ENCODE assay signal across 8 mouse cellular contexts in genomic region chr7:98834711-98835321, GRCm38 (mm10). TPM values are rescaled to one million over a fixed set of nuclear protein-coding genes. Genes with fewer than 3 reads are reported as not detected.
DNase-seq lines count a peak whose midpoint lies in the region; ATAC-seq and TF ChIP-seq lines count a peak whose summit lies in the region.

TSS of gene Wnt11 (plus strand) at chr7:98835112.

- peak within 1 kb of the TSS; percentile 63 for H3K4me3 ChIP-seq in kidney, embryonic 14.5 days (ENCODE audit: low read length)
- H3K4me3 ChIP-seq in bone marrow macrophage, adult 2 months (ENCODE audit: insufficient read depth, low read length) = peak within 1 kb of the TSS; percentile 23; the same call in 1 of the 2 replicates
- H3K4me3 ChIP-seq in intestine, postnatal 0 days (ENCODE audit: low read depth, low read length) = peak within 1 kb of the TSS; percentile 52

- H3K9me3 ChIP-seq in kidney, embryonic 14.5 days (ENCODE audit: control insufficient read depth, low read length) = no peaks in the 10 kb centered on the region
- no peaks in the 10 kb centered on the region for H3K9me3 ChIP-seq in intestine, postnatal 0 days (ENCODE audit: control insufficient read depth)

- H3K9ac ChIP-seq in kidney, embryonic 14.5 days (ENCODE audit: low read depth, low read length) = peak within 1 kb of the TSS; percentile 74
- peak within 1 kb of the TSS; percentile 34 for H3K9ac ChIP-seq in intestine, postnatal 0 days (ENCODE audit: low read depth, low read length)

- ATAC-seq in kidney, embryonic 14.5 days (ENCODE audit: low FRiP score, low TSS enrichment) = no peak
- ATAC-seq in intestine, postnatal 0 days = no peak
- no peak for ATAC-seq in inflammation-experienced regulatory T-cells, adult 6 months

- no peak for TF ChIP-seq POLR2A in bone marrow macrophage, adult 2 months (IDR thresholded peaks at IDR 0.05; ENCODE audit: borderline replicate concordance, low read depth, low read length)

- no peak for DNase-seq in kidney, adult 8-10 months
- DNase-seq in gastrocnemius, postnatal 25 days = peak; percentile 51
- DNase-seq in lung, postnatal 36 days = peak; percentile 37
- DNase-seq in urinary bladder, adult 2 months (ENCODE audit: low spot score) = peak; percentile 51

- peaks cover 18% of the 10 kb centered on the region for H3K4me1 ChIP-seq in kidney, embryonic 14.5 days (ENCODE audit: control insufficient read depth, insufficient read depth, low read length)
- H3K4me1 ChIP-seq in bone marrow macrophage, adult 2 months (ENCODE audit: control insufficient read depth, insufficient read depth, low read length) = 0 out of 2 replicates have a peak, but pooled peaks cover 2% of the 10 kb centered on the region
- H3K4me1 ChIP-seq in intestine, postnatal 0 days (replicated peaks; ENCODE audit: control insufficient read depth, insufficient read depth, low read length) = peaks cover 21% of the 10 kb centered on the region

- under 1% methylated on average over 66 of the region's 66 CpGs for WGBS in kidney, embryonic 14.5 days
- WGBS in intestine, postnatal 0 days = under 1% methylated on average over 66 of the region's 66 CpGs

- no peak within 1 kb of the TSS for H3K27ac ChIP-seq in kidney, embryonic 14.5 days (ENCODE audit: low read depth, low read length)
- no peak within 1 kb of the TSS for H3K27ac ChIP-seq in bone marrow macrophage, adult 2 months (ENCODE audit: insufficient read depth, low read depth, low read length)
- H3K27ac ChIP-seq in intestine, postnatal 0 days (ENCODE audit: low read depth, low read length) = no peak within 1 kb of the TSS

- H3K4me2 ChIP-seq in kidney, embryonic 14.5 days (replicated peaks; ENCODE audit: low read depth, low read length) = peak within 1 kb of the TSS; percentile 97
- peak within 1 kb of the TSS; percentile 93 for H3K4me2 ChIP-seq in intestine, postnatal 0 days (replicated peaks; ENCODE audit: low read depth)

- TF ChIP-seq CTCF in bone marrow macrophage, adult 2 months (IDR thresholded peaks at IDR 0.05; ENCODE audit: low read depth, low read length) = no peak
- TF ChIP-seq CTCF in intestine, postnatal 0 days (IDR thresholded peaks at IDR 0.05; ENCODE audit: low read depth) = no peak

- no peaks in the 10 kb centered on the region for H3K36me3 ChIP-seq in kidney, embryonic 14.5 days (ENCODE audit: control insufficient read depth, insufficient read depth, low read length)
- H3K36me3 ChIP-seq in intestine, postnatal 0 days (ENCODE audit: control insufficient read depth, insufficient read depth) = no peaks in the 10 kb centered on the region

- peaks cover 54% of the 10 kb centered on the region for H3K27me3 ChIP-seq in kidney, embryonic 14.5 days (ENCODE audit: control insufficient read depth, insufficient read depth, low read length)
- peaks cover 54% of the 10 kb centered on the region for H3K27me3 ChIP-seq in intestine, postnatal 0 days (replicated peaks; ENCODE audit: control insufficient read depth, insufficient read depth, low read length)

RNA-seq across cellular contexts. Expression of gene Wnt11, which starts in this region (rescaled TPM):
- polyA plus RNA-seq in kidney, embryonic 14.5 days (2014; fragmentation: Nextera tagmentation; extraction: Ambion mirVana) = 41.6 and 45.3 TPM in 2 replicates
- not detected in 2 replicates for polyA plus RNA-seq in bone marrow macrophage, adult 2 months (2012; ENCODE audit: insufficient read depth, insufficient read length, missing spikeins)
- 1 to 10 TPM; 5.7 to 6.6 TPM for total RNA-seq in gastrocnemius, postnatal 25 days (2021)
- 0.80 and 1.1 TPM in 2 replicates for polyA plus RNA-seq in intestine, postnatal 0 days (2015; fragmentation: Nextera tagmentation; extraction: Ambion mirVana)
- 13.3 and 13.8 TPM in 2 replicates for polyA plus RNA-seq in urinary bladder, adult 2 months (2012; rRNA removed)
- not detected for polyA plus RNA-seq in inflammation-experienced regulatory T-cells, adult 6 months (2017; shearing (Covaris generic))

Comparison
In these comparisons a context has a peak if more than half of its experiments do, and no peak if none do; other contexts are left out.
1. DNase-seq: peak in gastrocnemius, postnatal 25 days (single experiment), lung, postnatal 36 days (single experiment) and urinary bladder, adult 2 months (single experiment); none in kidney, adult 8-10 months (0 of 2).
2. Peak in every context shown above with its lines, with median percentiles within 50 percentile points of each other: H3K4me3 ChIP-seq.